Mouse (Mus musculus) embryo, embryonic 11.5 days (tissue): Measurements from ENCODE around the gene Msrb3.
A peak's percentile ranks its signal among the peaks of the same experiment; 100 is the strongest.

Experiments used
- DNase-seq: peaks from one replicate; pipeline ENCODE4 v3.0.0-alpha.2; 2012; ENCODE audit warnings: low read depth, low spot score

The Msrb3 gene

DNA sequence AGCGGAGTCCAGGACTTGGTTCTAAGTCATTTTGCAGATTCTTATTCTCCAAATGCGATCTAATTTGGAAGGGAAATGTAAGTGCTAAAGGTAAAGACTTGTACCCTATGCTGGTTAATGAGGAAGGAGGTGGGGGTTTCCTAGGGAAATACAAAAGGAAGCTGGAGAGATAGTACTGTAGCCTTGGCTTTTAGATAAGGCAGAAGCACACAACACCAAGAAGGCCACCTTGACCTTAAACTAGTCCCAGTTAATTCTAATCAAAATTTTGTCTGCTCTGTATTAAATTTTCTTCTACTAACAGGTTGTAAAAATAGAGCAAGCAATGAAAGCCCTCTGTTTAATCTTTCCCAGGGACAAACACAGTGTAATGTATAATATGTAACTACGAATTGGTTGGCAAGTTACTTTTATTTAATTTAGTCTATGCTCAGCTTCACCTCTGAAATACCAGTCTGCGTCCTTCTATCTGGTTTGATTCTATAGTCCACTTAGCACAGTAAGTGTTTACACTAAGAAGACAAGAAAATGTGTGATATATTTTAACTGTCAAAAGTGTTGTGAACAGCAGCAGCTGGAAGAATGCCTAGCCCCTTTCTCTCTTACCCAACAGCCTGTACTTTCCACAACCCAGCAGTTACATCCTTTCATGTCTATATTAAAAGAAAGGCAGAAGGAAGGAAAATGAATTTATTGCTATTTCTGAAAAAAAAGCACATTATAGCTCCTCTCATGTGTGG, 87.9 kb downstream of the Msrb3 start:
- DNase-seq = no peak

DNA sequence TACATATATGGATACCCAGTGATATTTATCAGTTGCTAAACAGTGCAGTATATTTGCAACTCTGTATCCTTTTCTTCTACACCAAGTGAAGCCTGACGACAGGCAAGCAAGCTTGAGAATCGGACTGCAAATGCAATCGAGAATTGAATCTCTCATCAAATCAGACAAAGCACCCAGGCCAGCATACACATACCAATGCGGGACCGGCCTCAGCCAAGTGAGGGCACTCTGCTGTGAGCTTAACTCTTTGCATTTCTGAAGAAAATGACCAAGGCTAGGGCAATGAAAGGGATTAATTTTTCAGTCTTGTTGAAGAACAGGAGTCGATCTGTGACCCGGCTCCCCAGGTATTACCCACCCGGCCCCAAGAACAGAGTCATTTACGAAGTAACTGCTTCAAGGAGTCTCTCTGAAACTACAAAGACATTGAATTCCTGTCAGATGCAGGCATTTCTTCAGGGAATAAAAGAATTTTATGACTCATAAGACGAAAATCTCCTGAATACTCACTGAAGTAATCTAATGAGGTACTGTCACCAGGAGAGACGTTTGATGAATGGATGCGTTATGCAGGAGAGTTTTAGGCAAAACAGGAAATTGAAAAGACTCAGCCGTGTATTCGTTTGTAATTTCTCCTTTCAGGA, 88.7 kb downstream of the Msrb3 start:
- no peak for DNase-seq

DNA sequence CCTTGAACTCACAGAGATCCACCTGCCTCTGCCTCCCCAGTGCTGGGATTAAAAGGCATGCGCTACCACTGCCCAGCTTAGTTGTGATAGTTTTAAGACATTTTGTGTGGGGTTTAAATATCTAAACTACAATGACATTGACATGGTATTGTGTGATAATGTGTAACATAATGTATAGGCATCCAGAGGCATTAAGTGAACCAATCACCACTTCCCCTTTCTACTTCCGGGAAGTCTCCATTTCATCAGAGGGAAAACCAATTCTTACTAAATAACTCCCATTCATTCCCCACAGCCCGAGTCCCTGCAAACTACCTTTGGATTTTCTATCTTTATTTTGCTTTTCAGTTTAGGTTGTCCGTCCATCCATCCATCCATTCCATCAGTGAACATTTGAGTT, 90.7 kb downstream of the Msrb3 start:
- no peak for DNase-seq

DNA sequence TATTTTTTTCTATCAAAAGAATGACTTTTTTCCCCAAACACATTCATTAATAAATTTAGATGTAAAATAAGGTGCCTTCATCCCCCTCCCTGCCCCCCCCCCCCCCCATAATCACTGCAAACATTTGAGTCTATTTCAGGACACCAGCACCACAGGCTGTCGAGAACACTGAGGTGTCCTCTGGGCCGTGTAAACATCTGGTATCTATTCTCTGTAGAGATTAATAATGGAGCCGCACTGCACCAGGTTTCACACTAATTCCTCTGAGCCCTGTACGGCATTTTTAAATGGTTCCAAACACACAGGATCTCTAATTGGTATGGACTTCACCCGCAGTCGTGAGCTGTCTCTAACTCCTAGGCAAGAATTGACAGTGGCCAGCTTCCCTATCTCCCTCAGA, 97.8 kb downstream of the Msrb3 start:
- no peak for DNase-seq

DNA sequence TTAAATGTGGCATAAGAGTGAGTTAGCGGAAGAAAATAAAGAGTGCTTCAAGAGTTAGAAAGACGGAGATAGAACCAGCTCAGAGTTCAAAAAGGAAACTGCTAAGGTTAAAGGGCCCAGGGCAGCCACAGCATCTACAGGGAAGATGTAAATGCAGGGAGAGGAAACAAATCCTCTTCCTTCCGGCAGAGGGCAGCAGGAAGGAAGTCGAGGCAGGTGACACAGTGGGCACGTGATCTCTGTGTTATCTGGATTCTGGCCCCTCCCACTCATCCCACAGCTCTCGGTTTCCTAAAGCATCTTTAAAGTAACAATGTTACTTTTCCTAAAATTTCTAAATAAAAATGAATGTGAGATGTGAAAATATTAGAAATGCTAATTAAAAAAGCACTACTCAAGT, 99.4 kb downstream of the Msrb3 start:
- DNase-seq = no peak

DNA sequence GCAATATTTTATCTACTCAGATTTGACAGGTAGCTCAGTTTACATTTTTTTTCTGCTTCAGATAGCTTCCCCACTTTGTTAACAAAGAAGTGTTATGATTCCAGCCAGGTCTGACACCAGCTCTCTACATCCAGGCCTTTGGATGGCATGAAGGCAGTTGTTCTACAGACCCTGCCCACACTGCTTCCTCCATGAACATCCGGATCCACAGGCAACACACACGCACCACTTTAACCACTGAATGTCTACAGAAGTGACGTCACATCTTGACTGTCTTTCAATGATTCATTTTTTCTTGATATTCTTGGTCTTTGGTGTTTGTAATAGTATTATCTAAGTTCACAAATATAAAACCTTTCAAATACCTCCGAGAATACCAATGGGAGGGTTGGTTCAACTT, 102.2 kb downstream of the Msrb3 start:
- no peak for DNase-seq

DNA sequence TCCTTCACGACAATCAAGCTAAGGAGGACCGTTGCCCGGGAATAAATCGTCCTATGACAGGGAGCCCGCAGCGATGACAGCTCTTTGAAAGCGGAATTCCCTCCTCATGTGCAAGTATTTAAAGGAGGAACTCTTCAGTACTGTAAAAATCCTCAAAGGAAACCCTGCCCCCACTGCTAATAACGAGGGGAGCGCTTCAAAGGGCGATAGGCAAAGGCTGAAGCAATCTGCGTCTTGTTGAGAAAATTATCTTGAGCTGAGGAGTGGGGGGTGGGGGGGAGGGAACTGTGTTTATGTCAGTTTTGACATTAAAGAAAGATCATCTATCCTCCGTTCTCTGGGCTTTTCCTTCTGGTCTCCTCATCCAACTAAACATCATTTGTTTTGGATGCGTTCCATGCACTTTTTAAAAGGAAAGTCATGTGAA, 104.5 kb downstream of the Msrb3 start:
- peak; percentile 38 for DNase-seq

DNA sequence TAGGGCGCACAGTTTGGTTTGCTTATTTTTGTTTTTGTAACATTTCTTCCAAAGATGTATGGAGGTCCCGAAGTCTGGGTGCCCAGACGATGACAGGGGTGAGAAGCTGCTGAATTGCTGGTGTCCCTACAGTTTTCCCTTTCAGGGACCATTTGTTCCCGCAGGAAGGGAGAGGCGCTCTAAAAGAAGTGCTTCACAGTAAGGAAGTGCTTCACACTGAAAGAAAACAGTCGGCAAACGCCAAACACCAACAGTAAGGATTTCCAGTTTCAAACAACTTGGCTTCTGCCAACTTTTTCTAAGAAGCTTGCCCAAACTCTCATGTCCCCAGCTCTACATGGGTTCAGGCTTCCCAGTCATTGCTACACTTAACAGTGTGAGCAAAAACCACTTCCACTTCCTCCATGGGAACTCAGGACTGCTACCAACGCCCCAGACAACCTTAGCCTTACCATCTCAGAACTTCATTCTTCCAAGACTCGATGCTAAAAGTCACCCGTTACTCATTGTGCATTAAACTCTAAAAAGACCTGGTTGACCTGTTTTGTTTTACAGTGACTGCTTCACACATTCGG, 106.6 kb downstream of the Msrb3 start:
- DNase-seq = no peak

DNA sequence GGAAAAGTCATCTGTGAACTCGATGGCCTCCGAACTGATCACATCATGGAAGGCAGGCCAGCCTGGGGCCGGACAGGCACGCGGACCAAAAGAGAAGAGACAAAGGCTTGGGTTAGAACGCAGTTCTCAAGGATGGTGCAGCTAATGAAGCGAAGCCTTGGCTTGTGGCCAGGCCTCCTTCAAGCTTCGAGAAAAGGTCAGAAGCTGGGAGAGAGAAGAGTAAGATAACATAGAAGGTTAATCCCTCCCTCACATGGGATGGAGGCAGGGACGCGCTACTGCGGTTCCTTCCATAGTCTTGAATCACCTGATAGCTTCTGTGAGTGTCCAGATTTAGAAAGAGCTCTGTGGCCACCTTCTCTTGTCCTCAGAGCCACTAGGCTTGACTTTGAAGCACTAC, 107.5 kb downstream of the Msrb3 start:
- DNase-seq = no peak

DNA sequence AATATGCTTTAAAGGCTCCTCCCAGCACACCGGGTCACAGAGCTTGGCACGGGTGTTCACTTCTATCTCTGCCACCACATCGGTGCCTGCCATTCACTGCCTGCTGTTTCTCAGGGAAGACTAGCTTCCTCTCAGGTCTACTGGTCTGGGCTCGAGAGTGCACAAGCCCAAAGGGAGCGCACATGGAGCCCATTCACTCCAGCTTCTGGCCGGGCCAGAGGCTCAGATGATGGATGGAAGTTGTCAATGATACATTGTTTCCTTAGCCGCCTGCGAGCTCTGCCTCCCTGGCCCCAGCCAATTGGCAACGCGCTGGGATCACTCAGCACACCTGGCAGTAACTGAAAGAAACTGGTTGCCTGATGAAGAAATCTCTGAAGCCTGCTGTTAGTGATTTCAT, 111.7 kb downstream of the Msrb3 start:
- DNase-seq = peak; percentile 39

DNA sequence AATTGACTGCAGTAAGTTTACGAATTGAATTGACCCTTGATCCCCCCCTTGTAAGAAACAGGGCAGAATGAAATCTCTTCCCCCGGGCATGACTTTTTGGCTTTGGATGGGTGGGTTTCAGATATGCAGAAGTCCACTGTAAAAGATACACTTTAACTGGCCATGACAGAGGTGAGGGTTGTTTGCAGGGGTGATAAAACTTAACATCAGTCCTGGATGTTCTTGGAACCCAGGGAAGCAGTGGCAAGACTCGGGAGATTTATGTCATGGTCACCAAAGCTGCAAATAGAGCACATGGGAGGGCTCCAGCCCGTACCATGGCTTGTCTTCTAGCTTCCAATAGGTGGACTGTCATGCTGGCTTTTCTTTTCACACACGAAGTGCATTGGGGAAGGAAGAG, 114.4 kb downstream of the Msrb3 start:
- no peak for DNase-seq

DNA sequence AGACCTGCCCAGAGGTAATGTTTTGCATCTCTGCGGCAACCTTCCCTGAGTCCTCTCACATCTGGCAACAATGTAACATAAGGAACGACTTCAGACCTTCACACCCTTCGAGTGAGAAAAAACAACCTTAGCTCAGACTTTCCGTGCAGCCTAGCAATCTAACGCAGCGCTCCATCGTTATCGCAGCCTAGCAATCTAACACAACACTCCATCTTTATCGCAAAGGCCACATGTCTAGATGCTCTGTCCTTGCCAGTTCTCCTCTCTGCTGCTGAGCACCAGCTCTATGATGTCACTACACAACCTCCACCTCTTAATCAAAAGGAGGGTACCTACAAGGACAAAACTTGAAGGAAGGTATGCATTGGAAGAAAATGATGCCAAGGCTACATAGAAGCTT, 115.5 kb downstream of the Msrb3 start:
- DNase-seq = no peak

DNA sequence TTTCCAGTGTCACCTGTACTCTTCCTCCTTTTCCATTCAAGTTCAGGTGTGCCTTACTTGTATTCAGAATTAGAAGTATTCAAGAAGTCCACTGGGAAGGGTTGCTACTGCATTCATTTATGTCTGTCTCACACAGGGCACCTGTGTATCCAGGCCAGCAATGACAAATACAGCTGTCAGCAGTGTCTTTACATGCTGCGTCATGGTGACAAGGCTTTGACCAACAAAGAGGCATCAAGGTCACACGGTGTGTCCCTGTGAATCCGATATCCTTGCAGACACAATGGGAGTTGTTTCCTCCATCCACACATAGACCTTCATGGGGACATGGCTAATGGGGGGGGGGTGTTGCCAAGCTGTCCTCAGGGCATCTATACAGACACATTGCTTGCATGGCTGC, 121.4 kb downstream of the Msrb3 start:
- DNase-seq = no peak

DNA sequence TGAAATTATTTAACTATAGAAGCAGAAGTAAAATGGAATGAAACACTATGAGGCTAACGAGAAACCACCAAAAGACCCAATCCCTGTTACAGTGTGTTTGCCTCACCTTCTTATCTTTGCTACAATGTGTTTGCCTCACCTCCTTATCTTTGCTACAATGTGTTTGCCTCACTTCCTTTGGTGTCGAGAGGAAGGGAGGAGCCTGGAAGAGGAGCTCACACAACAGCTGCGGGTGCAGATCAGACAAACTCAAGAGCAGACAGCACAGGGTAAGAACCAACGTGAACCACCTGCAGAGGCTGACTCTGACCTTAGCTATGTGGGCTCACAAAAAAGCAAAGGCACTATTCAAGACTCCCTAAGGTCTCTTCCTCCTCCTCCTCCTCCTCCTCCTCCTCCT, 123.5 kb downstream of the Msrb3 start:
- no peak for DNase-seq

DNA sequence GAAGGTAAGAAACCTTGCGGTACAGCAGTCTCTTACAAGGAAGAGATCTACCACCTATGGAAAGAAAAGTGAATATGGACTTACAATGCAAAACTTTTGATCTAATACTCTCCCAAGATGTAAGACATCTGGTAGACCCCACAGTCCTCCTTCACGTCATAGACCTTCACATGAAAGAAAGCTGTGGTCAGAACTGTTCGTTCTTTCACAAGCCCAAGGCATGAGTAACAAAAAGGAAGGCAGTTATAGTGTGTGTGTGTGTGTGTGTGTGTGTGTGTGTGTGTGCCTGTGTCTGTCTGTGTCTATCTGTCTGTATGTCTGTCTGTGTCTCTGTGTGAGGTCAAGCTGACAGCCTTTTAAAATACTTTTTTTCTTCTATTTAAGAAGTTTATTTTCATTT, 131.5 kb downstream of the Msrb3 start:
- no peak for DNase-seq

DNA sequence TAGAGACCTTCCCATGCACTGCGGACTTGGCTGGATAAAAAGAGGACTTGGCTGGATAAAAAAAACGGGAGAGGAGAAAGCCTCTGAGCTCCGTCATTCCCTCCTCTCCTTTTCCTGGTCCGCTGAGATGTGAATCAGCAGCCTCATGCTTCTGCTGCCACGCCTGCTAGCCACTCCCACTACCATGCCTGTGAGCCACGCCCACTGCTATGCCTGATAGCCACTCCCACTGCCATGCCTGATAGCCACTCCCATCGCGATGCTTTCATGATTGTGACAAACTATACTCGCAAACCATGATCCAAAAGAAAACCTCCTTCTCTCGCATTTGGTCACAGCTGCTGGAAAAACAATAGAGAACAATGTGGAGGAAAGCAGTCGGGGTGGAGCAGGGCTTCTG, 133.5 kb downstream of the Msrb3 start:
- DNase-seq = no peak

DNA sequence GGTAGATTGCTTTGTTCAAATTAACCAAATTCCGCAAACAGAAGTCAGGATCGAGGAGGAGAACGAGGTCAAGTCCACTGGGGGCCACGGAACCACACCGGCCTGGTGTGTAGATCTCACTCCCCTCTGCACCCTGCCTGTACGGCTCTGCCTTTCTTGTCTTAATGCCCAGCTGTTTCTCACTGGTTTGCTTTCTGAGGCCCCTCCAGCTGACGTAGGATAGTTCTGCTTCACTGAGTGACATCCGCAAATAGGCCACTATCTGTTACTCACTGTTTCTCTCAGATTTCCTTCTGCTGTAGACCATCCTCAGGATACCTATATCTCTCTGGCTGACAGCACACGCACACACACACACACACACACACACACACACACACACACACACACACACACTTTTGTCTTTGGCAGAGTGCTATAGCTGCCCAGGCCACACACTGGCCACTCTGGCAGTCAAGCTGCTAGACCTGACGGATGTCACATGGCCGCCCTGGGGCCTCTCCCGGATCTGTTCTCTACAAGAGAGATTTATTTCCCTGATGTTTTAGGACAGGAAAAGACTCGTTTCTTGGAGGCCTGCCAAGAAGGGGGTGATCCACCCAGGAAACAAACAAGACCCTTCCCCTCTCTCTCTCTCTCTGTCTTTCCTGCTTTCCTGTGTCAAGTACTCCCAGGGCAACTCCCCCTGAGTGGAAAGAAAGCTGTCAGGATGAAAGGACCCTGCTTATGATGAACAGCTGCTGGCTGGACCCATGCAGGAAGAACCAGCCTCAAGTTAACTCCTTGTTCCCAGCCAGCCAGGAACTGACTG, 135.0 kb downstream of the Msrb3 start:
- DNase-seq = peak; percentile 73

DNA sequence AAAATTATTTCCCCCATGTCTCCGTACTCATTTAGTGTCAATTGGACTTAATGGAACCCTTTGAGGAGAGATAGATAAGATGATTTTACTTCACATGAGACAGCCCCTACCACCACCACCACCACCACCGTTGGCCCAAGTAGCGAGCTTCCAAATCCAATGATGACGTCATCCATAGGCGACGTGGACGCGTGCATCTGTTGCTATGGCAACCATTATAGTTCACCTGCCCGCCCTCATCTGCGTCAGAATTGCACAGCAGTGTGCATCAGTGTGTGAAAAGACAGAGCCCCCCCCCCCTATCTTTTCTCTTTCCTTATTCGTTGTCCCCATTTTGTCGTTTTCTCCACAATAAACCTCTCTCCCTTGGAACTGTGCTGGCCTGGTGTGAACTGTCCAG, 135.9 kb downstream of the Msrb3 start:
- DNase-seq = no peak

DNA sequence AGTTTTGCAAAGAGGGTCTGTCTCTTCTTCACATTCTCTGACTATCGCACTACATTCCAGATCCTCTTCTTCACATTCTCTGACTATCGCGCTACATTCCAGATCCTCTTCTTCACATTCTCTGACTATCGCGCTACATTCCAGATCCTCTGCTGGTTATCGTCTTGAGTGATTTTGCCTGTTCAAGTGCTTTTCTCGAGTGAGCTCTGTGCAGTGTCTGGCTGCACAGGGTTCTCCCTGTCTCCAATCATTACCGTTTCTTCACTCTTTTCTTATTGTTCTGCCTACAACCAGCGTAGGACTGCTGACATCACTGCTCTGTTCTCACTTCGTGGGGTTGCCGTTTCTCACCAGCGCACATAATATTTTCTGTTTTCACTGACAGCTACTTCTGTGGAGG, 138.2 kb downstream of the Msrb3 start:
- no peak for DNase-seq

DNA sequence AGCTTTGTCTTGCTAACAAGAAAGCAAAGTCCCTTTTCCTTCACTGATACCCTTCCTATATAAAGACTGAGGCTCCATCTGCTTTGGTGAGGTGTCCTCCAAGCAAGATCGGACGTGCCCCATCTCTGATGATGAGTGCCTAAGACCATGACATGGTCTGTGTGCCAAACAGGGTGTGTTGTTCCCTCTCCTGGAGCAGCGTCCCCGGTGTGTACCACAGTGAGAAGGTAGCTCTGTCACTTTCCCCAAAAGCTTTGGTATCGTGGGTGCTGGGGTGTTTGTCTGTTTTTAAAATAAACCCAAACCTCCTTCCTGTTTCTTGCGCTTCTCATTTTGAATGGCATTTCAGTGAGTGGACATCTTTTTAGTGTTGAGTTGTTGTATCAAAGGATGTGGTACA, 139.0 kb downstream of the Msrb3 start:
- DNase-seq = no peak

DNA sequence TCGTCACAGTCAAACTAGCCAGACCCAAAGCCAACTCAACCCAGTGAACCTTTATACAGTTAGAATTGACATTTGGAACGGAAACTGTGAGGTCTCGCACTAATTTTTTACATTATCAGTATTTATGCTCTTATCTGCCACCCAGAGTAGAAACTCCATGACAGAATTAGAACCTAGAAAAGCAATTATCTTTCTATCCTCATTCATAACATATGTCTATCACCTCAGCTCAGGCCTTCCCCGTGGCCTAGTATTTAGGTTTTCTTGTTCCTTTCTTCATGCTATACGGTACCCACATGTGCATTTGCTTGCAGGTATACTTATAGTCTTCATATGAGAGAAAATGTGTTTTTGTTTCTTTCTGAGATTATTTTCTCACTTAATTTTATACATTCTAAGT, 146.4 kb downstream of the Msrb3 start:
- no peak for DNase-seq

DNA sequence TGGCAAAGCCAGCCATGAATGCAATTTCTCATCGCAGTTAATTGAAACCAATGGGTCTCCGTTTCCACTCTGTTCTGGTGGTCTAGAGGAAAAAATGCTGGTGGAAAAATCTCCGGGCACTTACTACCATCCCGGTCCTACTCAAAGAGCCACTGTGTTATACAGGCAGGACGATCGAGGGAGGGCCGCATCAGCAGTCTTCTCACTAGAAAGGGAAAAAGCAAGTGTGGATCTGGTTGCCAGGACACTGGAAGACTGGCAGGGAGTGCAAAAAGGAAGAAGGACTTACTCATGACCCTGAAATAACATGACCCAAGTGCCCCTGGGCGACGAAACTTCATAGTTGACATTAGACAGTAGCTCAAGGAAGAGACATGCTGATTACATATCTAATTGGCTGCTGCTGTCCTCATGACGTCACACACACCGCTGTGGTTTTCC, 147.1 kb downstream of the Msrb3 start:
- DNase-seq = no peak
